Mouse (Mus musculus) cerebellum, adult 11-12 months (tissue): ENCODE results near the gene Rab33b.
"Not testable (repeated sequence)": the region's sequence is repeated elsewhere in the genome, so short reads cannot be mapped to it uniquely, and the experiment has no call there.

Source experiments
- DNase-seq: peaks from one replicate; pipeline ENCODE4 v3.0.0; 2022

Gene Rab33b

DNA sequence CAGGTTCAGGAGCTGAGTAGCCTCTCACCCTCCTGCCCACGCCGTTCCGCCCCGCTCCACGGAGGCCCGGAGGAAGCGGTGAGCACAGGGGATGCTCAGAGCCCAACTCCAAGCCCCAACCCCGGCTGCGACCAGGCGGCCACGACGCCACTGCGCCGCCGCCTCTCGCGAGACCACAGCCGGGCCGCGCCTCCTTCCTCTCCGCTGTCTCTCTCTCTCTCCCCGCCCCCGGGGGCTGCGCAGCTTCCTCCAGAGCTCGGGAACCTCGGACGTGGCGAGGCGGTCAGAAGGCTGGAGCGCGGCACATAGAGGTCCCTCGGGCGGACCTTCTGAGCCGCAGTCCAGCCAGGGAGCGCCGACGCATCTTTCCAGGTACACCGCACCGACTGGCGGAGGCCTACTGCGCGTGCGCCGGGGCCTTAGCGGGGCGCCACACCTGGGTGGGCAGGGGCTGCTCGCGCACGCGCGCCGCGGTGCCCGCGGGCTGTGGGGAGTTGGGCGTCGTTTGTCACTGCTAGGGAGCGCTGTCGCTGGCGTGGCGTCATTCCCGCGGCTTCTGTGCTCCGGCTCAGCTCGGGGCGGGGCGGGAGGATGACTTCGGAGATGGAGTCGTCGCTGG is at the start of gene Rab33b:
TSS of gene Rab33b (plus strand) at position 180 of the 619 bp plus-strand sequence.
- peak; percentile 99 for DNase-seq

DNA sequence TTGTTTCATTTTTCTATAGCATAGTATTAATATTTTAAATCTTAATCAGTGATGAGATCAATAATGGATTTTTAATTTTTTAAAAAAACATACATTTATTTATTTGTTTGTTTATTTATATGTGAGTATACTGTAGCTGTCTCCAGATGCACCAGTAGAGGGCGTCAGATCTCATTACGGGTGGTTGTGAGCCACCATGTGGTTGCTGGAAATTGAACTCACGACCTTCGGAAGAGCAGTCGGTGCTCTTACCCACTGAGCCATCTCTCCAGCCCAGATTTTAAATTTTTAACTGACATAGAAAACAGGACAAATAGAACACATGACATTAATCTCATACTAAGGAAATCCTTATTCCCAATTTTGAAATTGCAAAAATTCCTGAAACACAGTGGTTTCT is 49.4 kb upstream of the Rab33b start:
- not testable (repeated sequence) for DNase-seq

GRCm38 (mm10) chr3:51434871-51435595 is 48.7 kb upstream of the Rab33b start:
- no peak for DNase-seq

- no peak for DNase-seq
Measured at GRCm38 (mm10) chr3:51468530-51468929, 15.2 kb upstream of the Rab33b start.

DNA sequence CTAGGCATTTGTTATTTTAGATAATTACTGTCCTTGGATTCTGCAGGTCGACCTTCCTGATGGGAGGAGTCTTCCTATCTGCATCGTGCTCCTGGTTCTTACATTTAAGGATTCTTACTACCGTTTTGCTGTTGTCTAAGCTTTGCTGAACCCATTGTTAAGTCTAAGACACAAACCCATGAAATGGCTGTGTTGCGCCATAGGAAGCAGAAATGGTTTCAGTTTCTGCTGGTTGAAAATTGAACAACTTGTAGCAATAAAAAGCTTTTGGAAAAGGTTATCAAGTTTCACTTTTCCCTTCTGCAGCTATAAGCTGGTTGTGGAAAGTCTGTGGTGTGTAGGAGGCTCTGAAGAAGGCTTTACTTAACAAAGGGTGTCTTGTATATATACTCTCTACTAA is 8.0 kb upstream of the Rab33b start:
- no peak for DNase-seq

- no peak for DNase-seq
Measured at GRCm38 (mm10) chr3:51479893-51480292, 3.8 kb upstream of the Rab33b start.

DNA sequence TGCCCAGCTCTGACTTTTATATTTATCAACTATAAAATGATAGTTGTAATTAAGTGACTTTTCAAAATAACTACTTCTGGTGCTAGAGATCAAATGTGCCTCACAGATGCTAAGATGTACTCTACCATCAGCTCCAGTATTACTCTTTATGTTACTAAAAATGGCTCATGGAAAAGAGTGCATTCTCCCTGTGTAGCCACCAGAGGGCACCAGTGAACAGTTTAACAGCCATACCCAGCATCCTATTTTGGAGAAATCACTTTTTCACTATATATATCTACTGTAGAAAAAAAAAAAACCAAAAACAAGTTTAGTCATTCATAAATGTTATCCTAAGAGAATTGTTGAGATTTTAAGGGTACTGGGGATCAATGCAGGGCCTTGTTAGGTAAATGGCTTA is 2.7 kb upstream of the Rab33b start:
- no peak for DNase-seq

DNA sequence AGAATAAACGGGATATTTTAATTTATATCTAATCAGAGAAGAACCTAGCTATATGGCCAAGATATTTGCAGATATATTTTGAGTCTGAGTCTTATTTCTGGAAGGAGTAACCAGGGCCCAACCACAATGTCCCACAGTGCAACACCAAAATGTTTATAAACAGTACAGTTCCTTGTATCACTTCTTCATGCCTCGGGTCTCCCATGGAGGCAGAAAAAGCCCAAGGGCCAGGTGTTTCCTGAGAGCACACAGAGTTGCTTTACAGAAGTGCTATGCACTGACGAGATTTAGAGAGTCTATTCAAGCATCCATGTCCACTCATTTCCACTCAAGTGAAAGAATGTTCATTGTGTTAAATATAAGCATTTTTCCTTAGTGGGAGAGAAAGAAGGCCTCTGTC is 1.8 kb upstream of the Rab33b start:
- DNase-seq, result no peak

DNA sequence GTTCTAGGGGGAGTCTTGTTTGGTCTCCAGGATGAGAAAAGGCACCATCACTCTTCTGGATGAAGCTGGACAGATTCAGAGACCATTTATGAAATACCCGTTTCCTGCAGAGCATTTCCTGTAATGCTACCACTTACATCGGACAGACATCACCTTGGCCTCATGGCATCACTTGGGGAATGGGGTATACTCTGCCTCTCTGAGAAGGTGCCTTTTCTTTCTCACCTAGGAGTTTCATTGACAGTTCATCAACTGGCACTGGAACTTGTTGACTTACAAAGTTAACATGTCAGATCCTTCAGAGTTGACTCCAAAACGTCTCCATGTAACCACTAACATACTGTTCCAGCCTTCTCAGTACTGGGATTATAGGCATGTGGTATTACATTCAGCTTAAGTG is 939 bp upstream of the Rab33b start:
- DNase-seq, result no peak

- DNase-seq, result no peak
Measured at GRCm38 (mm10) chr3:51484370-51484769, 650 bp downstream of the Rab33b start.

DNA sequence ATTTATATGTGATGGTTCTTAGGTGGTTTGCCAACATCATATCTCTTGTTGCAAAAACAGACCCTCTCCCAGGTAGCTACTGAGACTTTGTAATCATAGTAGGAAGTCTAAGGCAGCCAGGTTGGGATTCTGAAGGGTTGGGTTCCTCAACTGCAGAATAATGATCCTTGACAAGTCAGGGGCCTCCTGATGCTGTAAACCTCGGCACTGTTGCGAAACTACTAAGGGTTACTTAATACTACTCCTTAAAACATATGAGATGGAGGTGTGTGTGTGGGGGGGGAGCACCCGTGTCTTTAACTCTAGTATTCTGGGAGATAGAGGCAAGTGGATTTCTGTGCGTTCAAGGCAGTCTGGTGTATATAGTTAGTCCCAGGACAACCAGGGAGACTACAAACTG is 1.6 kb downstream of the Rab33b start:
- DNase-seq, result no peak

DNA sequence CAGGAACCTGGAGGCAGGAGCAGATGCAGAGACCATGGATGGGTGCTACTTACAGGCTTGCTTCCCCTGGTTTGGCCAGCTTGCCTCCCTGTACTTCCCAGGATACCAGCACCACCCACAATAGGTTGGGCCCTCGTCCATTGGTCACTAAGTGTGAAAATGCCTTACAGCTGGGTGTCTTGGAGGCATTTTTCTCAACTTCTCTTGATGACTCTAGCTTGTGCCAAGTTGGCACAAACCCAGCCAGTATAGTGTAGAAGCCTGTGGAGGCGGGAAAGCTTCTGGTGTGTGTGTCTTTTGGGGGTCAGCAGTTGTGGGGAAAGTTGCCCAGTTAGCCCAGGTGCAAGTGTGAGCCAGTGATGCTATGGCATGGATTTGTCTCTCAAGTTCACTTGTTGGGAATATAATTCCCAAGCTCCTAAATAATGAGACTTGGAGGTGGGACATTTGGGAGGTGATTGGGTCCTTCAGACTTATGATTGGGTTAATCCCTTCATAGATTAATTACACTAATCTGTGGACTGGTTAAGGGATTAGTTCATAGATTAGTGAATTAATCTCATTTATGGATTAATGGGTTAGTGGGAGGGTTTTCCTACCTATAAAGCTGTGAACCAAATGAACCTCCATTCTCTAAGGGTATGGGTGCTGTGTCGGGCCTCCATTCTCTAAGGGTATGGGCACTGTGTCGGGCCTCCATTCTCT is 2.9 kb downstream of the Rab33b start:
- DNase-seq, result peak; percentile 52

GRCm38 (mm10) chr3:51490088-51490753 is 6.5 kb downstream of the Rab33b start:
- DNase-seq, result no peak

DNA sequence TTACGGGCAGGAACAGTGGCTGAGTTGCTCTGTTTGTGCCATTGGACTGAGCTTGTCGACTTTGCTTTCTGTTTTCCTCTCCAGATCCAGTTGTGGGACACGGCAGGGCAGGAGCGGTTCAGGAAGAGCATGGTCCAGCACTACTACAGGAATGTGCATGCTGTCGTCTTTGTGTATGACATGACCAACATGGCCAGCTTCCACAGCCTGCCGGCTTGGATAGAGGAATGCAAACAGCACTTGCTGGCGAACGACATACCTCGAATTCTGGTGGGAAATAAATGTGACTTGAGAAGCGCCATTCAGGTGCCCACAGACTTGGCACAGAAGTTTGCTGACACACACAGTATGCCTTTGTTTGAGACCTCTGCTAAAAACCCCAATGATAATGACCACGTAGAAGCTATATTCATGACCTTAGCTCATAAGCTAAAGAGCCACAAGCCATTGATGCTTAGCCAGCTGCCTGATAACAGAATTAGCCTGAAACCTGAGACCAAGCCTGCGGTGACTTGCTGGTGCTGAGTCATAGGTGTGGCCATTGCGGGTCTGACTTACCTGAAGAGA is 9.6 kb downstream of the Rab33b start:
- no peak for DNase-seq

DNA sequence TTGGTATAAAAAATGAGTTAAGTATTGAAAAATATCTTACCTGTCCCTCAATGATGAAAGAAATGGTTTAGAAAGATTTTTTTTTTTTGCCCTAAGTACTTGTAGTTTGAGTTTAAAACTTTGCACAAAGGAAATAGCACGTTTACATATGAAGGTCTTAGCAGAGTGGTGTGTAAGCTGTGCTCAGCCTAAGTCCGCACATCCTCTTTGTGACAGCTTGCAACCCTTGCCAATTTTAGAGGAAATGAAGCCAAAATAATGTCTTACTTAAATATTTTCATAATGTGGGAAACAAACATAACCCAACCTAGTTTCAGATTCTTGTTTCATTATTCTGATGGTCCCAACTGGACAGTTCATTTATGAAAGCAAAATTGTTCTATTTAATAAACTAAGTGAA is 10.7 kb downstream of the Rab33b start:
- DNase-seq, result no peak

DNA sequence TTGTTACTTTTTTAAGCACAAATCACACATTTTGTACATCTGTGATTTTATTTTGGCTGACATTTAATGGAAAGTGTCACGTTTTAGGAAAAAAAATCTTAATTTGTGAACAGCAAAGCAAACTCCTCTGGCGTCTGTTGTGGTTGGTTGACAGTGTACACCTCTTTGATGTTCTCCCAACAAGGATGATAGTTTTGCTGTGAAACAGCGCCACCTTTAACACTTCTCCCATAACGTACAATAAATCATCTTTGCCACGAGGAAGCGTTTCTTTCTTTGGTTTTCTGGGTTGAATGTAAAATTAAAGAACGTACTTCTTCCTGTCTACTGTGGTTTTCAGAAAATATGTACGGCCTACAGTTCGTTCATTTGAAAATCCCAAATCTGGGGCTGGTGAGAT is 11.9 kb downstream of the Rab33b start:
- DNase-seq, result no peak

GRCm38 (mm10) chr3:51497978-51498377 is 14.3 kb downstream of the Rab33b start:
- no peak for DNase-seq

- DNase-seq, result no peak
Measured at GRCm38 (mm10) chr3:51498659-51499058, 14.9 kb downstream of the Rab33b start.

GRCm38 (mm10) chr3:51499876-51500275 is 16.2 kb downstream of the Rab33b start:
- DNase-seq, result no peak

- DNase-seq, result no peak
Measured at GRCm38 (mm10) chr3:51504385-51504952, 20.7 kb downstream of the Rab33b start.

DNA sequence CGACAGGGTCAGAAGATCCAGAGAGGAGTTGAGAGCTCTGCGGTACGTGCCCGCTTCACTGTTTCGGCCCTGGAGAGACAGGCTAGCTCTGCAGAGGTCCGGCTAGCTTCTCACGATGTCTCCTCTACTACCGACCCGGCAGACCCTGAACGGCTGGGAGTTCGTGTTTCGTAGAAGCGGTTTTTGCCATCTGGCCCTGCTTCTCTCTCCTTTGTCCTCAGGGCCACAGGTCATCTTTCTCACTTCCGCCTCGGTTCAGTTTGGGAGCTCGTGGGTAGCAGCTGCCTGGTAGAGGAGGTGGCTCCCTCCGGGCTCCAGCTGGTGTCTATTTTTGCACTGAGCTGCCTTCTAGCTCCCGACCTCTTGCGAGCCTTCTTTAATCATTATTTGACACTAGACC is 21.7 kb downstream of the Rab33b start:
- DNase-seq, result no peak

GRCm38 (mm10) chr3:51510903-51511302 is 27.2 kb downstream of the Rab33b start:
- DNase-seq, result peak; percentile 77

GRCm38 (mm10) chr3:51511983-51512382 is 28.3 kb downstream of the Rab33b start:
- DNase-seq, result peak; percentile 67
